Mouse (Mus musculus) stomach, postnatal 0 days (tissue): Measurements from ENCODE around the gene Sik3.

Source experiments
- CTCF ChIP-seq: IDR thresholded peaks from 2 replicates; pipeline ENCODE4 v1.5.1; 2016; ENCODE audit warnings: antibody characterized with exemption, low read depth, mild to moderate bottlenecking, moderate library complexity
- EP300 ChIP-seq: optimal IDR thresholded peaks from 2 replicates; pipeline ENCODE3; 2016; ENCODE audit warnings: antibody characterized with exemption

GRCm38 (mm10) chr9:46013616-46014015, 996 bp downstream of the Sik3 start:
- no peak for TF ChIP-seq CTCF
- no peak for TF ChIP-seq EP300
